Mouse (Mus musculus) CD4-positive, CD25-positive, alpha-beta regulatory T cell, adult 2 months (primary cell): ENCODE results near the gene Mrgprh.

Source experiments
- DNase-seq: peaks from one replicate; pipeline ENCODE4 v3.0.0-alpha.2; 2012; ENCODE audit warnings: low read depth, low spot score

Gene Mrgprh

GRCm38 (mm10) chr17:12916588-12917380, 41.0 kb downstream of the Mrgprh start:
- peak; percentile 82 for DNase-seq

GRCm38 (mm10) chr17:12921073-12921472, 45.2 kb downstream of the Mrgprh start:
- no peak for DNase-seq

- no peak for DNase-seq
Observed at GRCm38 (mm10) chr17:12925001-12925400, 49.2 kb downstream of the Mrgprh start.

GRCm38 (mm10) chr17:12925703-12926180, 49.9 kb downstream of the Mrgprh start:
- DNase-seq = no peak
